Mouse (Mus musculus): Measurements from ENCODE around the gene Zmynd19. TPM values are rescaled to one million over a fixed set of nuclear protein-coding genes. Genes with fewer than 3 reads are reported as not detected.
"Not testable (repeated sequence)": the region's sequence is repeated elsewhere in the genome, so short reads cannot be mapped to it uniquely, and the experiment has no call there.

Gene Zmynd19
- polyA plus RNA-seq, 1 experiment from 2014 or later: 16.3 TPM

DNA sequence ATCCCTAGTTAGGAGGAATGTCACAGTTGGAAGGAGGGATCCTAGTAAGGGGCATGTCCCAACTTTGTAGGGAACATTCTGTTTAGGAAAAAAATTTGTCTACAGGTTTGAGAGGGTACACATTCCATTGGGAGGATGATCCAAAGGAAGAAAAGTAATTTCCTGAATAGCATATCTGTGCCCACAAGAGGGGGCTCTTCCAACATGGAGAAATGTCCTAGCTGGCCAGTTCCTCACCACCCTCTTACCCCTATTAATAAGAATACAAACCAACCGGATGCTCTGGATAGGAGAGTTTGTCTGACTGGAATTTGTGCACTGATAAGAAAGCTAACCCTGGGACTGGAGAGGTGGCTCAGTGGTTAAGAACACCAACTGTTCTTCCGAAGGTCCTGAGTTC, 26.0 kb upstream of the Zmynd19 start:
- H3K27ac ChIP-seq: no peak overlapping the region
- no peak for ATAC-seq (ENCODE audit: borderline replicate concordance, extremely low read depth, low FRiP score, low TSS enrichment)
- H3K4me1 ChIP-seq: peaks cover 23% of the 10 kb centered on the region
- WGBS: 35% methylated on average over 2 of the region's 2 CpGs
- H3K27me3 ChIP-seq: no peaks in the 10 kb centered on the region
- no peaks in the 10 kb centered on the region for H3K9me3 ChIP-seq
- H3K4me3 ChIP-seq: no peak overlapping the region
- no peak overlapping the region for H3K4me2 ChIP-seq
- no peak overlapping the region for H3K9ac ChIP-seq
- peaks cover 3% of the 10 kb centered on the region; the same call in 1 of the 2 replicates for H3K36me3 ChIP-seq

DNA sequence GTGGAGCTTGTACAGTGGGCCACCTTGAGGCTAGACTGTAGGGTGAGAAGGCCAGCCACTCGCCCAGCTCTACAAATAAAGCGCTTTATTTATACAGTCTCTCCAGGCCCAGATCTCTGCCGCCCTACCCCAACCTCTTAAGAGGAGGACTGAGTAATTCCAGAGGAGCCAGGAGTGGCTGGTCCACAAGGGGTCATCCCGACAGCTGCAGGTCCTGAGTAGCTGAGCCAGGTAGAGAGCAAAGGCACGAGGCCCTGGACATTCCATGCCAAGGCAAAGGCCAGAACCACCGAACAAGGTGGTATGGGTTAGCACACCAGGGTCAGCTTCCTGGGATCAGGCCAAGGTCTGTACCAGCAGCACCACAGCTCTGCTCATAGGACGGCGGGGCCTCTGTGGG, 24.3 kb upstream of the Zmynd19 start:
- Histone ChIP-seq H3K4me3 (no peak overlapping the region), H3K4me1 (peaks cover 23% of the 10 kb centered on the region), H3K9me3 (no peaks in the 10 kb centered on the region), H3K27me3 (no peaks in the 10 kb centered on the region), H3K4me2 (no peak overlapping the region), H3K27ac (peak overlapping the region; percentile 95), H3K9ac (no peak overlapping the region), H3K36me3 (peaks cover 3% of the 10 kb centered on the region; the same call in 1 of the 2 replicates)
- WGBS: 61% methylated on average over 8 of the region's 8 CpGs
- no peak for ATAC-seq (ENCODE audit: borderline replicate concordance, extremely low read depth, low FRiP score, low TSS enrichment)

DNA sequence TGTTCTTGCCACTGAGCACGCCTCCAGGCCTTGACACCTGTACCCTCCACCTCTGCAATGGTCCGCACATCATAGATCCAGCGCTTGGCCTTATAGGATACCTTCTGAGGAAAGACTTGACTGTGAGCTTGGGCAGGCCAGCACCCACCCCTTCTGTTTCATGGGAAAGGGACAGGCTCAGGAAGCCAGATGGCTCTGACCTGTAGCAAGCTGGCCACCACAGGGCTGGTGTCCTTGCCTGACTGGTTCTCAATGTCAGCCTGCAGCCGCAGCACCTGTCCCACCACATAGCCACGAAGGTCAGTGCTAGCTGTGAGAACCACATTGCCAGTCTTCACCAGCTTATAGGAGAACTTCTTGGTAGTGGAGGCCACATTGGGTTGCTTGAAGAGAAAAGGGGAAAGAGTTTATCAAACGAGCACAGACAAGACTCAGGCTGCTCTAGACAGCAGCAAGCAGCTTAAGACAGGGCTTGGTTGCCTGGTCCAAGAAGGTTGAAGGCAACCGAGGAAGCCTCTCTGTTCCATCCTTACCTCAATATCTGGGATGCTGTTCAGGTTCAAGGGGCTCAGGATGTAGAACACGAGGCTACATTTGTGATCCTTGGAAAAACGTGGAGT, 23.1 kb upstream of the Zmynd19 start:
- Histone ChIP-seq H3K27ac (peak overlapping the region; percentile 95), H3K4me3 (no peak overlapping the region), H3K9ac (no peak overlapping the region), H3K4me2 (0 out of 2 replicates have a peak overlapping the region, but pooled peaks have one; percentile 44), H3K27me3 (no peaks in the 10 kb centered on the region), H3K36me3 (peaks cover 3% of the 10 kb centered on the region; the same call in 1 of the 2 replicates), H3K4me1 (peaks cover 23% of the 10 kb centered on the region), H3K9me3 (no peaks in the 10 kb centered on the region)
- no peak for ATAC-seq (ENCODE audit: borderline replicate concordance, extremely low read depth, low FRiP score, low TSS enrichment)
- WGBS: 74% methylated on average over 9 of the region's 9 CpGs

DNA sequence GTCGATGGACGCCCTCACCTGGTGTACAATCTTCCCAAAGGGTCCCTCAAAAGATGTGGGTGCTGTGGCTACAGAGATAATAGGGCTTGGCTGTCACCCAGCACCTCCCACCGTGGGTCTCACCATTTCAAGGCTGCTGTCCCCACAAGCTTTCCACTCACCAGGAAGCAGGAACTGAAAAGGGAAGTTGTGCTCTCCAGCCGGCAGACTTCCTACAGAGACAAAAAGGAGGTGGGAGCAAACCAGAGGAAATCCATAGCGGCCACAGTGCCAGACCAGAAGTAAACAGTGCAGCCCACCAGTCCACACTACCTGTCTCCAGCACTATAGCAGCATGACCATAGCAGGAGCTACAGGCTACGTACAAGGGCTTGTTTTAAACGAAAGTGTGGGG, 22.6 kb upstream of the Zmynd19 start:
- WGBS: 46% methylated on average over 7 of the region's 7 CpGs
- Histone ChIP-seq H3K27ac (peak overlapping the region; percentile 95), H3K27me3 (no peaks in the 10 kb centered on the region)

DNA sequence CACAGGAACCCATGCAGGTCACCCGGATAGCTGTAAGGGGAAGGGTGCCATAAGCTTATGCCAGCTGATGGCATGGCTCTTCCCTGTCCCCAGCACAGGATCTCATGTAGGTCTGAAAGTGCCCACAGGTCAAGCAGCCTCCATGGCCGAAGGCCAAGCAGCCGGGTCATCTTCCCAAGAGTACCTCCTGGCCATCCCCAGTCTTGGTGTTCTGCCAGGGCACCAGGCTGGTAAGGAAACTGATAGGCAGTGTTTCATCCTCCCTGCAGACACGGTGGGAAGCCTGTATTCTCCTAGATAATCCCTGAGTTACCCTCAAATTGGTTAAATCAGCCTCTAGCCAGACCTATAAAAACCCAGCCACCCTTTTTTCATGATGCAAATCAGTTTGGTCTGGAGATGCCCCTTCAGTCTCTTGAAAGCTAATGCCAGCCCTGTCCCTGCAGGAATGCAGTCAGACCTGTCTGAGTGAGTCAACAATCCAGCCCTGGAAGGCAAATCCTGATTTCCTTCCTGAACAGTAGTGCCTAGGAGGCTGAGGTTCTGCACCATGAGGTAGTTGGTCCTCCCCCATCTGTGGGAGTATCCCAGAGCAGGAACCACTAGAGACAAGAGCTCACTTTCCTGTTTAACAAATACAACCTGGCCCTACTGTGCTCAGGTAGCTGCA, 21.6 kb upstream of the Zmynd19 start:
- Histone ChIP-seq H3K4me1 (peaks cover 23% of the 10 kb centered on the region), H3K27ac (peak overlapping the region; percentile 95), H3K36me3 (peaks cover 3% of the 10 kb centered on the region; the same call in 1 of the 2 replicates), H3K27me3 (no peaks in the 10 kb centered on the region), H3K9me3 (no peaks in the 10 kb centered on the region), H3K4me3 (0 out of 2 replicates have a peak overlapping the region, but pooled peaks have one; percentile 1), H3K9ac (no peak overlapping the region), H3K4me2 (peak overlapping the region; percentile 44)
- 53% methylated on average over 4 of the region's 4 CpGs for WGBS
- peak; percentile 88 for ATAC-seq (ENCODE audit: borderline replicate concordance, extremely low read depth, low FRiP score, low TSS enrichment)

More for the DNA sequence above, 22.6 kb upstream of the Zmynd19 start:
- no peaks in the 10 kb centered on the region for H3K9me3 ChIP-seq
- 0 out of 2 replicates have a peak overlapping the region, but pooled peaks have one; percentile 44 for H3K4me2 ChIP-seq
- peaks cover 3% of the 10 kb centered on the region; the same call in 1 of the 2 replicates for H3K36me3 ChIP-seq
- ATAC-seq (ENCODE audit: borderline replicate concordance, extremely low read depth, low FRiP score, low TSS enrichment): 0 out of 2 replicates have a peak, but pooled peaks have one; percentile 6
- peaks cover 23% of the 10 kb centered on the region for H3K4me1 ChIP-seq
- no peak overlapping the region for H3K9ac ChIP-seq
- no peak overlapping the region for H3K4me3 ChIP-seq

DNA sequence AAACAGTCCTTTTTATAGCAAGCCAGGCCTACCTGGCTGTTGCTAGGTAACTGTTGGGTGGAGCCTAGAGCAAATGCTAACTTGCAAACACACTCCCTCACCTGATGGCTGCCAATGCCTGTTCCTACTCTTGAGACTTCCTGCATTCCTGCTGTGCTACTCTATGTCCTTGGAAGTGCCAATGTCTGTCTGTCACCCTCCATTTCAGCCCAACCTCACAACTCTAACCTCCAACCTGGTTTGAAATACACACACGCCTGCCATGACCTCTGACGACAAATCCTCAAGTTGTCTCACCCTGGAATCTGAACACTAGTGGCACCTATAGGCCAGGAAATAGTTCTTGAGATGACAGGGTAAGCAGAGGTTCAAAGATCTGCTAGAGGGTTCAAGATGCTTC, 20.5 kb upstream of the Zmynd19 start:
- peak; percentile 19; the same call in 1 of the 2 replicates for ATAC-seq (ENCODE audit: borderline replicate concordance, extremely low read depth, low FRiP score, low TSS enrichment)
- Histone ChIP-seq H3K27ac (peak overlapping the region; percentile 95), H3K9me3 (no peaks in the 10 kb centered on the region), H3K9ac (no peak overlapping the region), H3K27me3 (no peaks in the 10 kb centered on the region), H3K4me2 (no peak overlapping the region), H3K4me3 (no peak overlapping the region), H3K36me3 (peaks cover 3% of the 10 kb centered on the region; the same call in 1 of the 2 replicates), H3K4me1 (peaks cover 29% of the 10 kb centered on the region)
- 31% methylated on average over 2 of the region's 2 CpGs for WGBS

DNA sequence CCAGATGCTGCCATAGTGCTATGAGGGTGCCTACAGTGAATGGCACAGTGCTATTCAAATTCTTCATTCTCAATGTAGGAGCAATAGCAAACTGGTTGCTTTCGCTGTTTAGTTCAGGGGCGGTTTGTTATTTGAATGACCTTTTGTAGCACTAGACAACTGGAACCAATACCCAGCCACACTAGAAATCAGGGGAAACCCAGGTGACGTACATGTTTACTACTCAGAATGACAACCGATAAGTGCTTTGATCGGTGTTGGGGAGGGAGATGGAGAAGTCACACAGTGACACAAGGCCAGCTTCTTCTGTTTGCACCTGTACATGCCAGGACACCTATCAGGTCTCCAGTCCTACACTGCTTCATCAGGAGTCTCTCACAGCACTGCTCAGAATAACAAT, 20.0 kb upstream of the Zmynd19 start:
- H3K4me3 ChIP-seq: no peak overlapping the region
- peak overlapping the region; percentile 95 for H3K27ac ChIP-seq

DNA sequence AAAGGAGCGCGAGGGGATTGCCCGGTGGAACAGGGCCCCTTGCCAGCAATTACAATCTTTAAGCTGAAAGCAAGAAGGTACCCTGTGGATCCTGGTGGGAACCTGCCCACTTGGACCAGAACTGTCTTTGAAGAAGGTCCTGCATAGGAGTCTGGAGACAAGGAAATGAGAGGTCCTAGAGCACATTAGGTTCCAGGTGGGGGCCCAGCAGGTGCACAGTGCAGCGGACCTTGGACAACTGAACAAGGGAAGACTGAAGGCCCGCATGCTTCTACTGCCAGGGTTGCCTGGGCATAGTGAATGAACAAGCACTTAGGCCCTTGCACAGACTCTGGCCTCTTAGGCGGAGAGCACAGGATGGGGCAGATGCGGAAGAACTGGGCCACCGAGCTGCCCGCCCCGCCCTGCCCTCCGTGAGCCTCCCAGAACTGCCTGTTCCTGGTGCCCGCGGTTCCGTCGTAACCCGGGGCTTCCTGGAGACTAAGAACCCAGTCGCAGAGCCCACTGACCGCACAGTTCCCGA, 15.1 kb upstream of the Zmynd19 start:
- Histone ChIP-seq H3K36me3 (no peaks in the 10 kb centered on the region), H3K27ac (peak overlapping the region; percentile 89), H3K4me1 (peaks cover 15% of the 10 kb centered on the region; the same call in 1 of the 2 replicates), H3K27me3 (no peaks in the 10 kb centered on the region), H3K9ac (peak overlapping the region; percentile 70), H3K4me3 (peak overlapping the region; percentile 76), H3K4me2 (peak overlapping the region; percentile 90), H3K9me3 (no peaks in the 10 kb centered on the region)
- peak; percentile 58 for ATAC-seq (ENCODE audit: borderline replicate concordance, extremely low read depth, low FRiP score, low TSS enrichment)
- 4% methylated on average over 19 of the region's 19 CpGs for WGBS

More for the DNA sequence above, 20.0 kb upstream of the Zmynd19 start:
- H3K4me1 ChIP-seq: peaks cover 34% of the 10 kb centered on the region
- peaks cover 3% of the 10 kb centered on the region; the same call in 1 of the 2 replicates for H3K36me3 ChIP-seq
- H3K9me3 ChIP-seq: no peaks in the 10 kb centered on the region
- WGBS: 77% methylated on average over 5 of the region's 5 CpGs
- no peaks in the 10 kb centered on the region for H3K27me3 ChIP-seq
- no peak for ATAC-seq (ENCODE audit: borderline replicate concordance, extremely low read depth, low FRiP score, low TSS enrichment)
- H3K4me2 ChIP-seq: no peak overlapping the region
- H3K9ac ChIP-seq: no peak overlapping the region

DNA sequence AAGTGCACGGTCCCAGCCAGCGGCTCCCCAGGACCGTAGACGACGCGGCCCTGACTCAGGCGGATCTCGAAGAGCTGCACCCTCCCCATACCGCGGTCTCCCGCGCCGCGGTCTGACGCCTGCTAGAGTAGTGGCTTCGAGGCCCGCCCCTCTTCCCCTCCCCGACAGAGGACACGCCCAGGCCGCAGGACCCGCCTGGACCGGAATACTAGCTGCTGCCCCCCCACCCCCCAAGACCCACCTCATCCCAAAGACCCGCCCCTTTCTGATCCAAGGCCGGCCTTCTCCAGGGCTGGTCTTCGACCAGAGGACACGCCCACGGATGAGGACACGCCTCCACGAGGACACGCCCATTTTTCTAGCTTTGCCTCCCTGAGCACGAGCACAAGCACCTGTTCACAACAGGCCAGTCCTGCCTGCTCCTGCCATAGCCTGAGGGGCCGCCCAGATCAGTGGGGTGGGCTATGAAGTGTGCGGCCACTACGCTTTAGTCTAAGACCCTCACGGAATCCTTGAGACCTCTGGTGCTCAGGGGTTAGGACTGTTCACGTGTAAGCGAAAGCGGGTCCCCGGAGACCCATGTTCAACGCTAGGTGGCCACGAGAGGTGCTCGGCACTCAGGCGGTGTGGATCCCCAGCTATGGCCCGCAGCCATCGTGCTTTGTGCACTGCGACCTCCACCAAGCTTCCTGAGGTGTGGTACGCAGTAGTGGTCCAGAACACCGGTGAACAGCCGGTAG, 14.4 kb upstream of the Zmynd19 start, which contains the start of gene Arrdc1:
Arrdc1 (minus strand) TSS at position 196 of the 740 bp plus-strand sequence.
- Histone ChIP-seq H3K4me1 (peaks cover 15% of the 10 kb centered on the region; the same call in 1 of the 2 replicates), H3K4me3 (peak within 1 kb of the TSS; percentile 76), H3K9ac (peak within 1 kb of the TSS; percentile 70), H3K27me3 (no peaks in the 10 kb centered on the region), H3K27ac (peak within 1 kb of the TSS; percentile 89), H3K4me2 (peak within 1 kb of the TSS; percentile 90), H3K36me3 (no peaks in the 10 kb centered on the region), H3K9me3 (no peaks in the 10 kb centered on the region)
- ATAC-seq (ENCODE audit: borderline replicate concordance, extremely low read depth, low FRiP score, low TSS enrichment): peak; percentile 96
- under 1% methylated on average over 48 of the region's 49 CpGs for WGBS

DNA sequence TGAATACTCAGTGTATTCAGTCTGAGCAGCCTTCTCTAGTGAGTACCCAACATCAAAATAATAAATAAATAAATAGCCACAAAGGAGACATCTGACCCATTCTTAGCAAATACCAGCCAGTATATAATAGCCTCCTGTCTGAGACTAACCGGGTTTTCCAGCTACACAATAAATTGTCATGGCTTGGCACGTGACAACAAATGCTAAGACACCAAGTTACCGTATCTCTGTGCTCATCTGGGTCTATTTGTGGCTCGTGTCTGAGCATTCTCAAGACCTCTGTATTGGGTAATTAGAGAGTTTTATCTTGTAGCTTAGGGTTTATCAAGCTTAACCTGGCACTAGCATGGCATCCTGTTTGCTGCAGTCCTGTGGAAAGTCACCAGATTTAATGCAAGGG, 7.5 kb upstream of the Zmynd19 start:
- Histone ChIP-seq H3K9ac (no peak overlapping the region), H3K4me2 (no peak overlapping the region), H3K9me3 (no peaks in the 10 kb centered on the region), H3K4me1 (no peaks in the 10 kb centered on the region), H3K36me3 (no peaks in the 10 kb centered on the region), H3K27me3 (no peaks in the 10 kb centered on the region), H3K27ac (no peak overlapping the region), H3K4me3 (no peak overlapping the region)
- ATAC-seq (ENCODE audit: borderline replicate concordance, extremely low read depth, low FRiP score, low TSS enrichment): no peak
- 75% methylated on average over 4 of the region's 4 CpGs for WGBS

DNA sequence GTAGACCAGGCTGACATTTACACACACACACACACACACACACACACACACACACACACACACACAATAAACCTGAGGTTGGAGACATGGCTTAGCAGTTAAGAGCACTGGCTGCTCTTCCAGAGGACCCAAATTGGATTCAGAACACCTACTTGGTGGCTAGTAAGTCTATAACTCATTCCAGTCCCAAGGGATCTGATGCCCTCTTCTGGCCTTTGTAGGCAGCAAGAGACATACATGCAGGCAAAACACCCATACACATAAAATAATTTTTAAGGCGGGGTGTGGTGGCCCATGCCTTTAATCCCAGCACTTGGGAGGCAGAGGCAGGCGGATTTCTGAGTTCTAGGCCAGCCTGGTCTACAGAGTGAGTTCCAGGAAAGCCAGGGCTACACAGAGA, 5.3 kb upstream of the Zmynd19 start:
- not testable (repeated sequence) for H3K4me3 ChIP-seq; ATAC-seq (ENCODE audit: borderline replicate concordance, extremely low read depth, low FRiP score, low TSS enrichment)

More for the DNA sequence above, 5.3 kb upstream of the Zmynd19 start:
- WGBS: 41% methylated on average over 2 of the region's 2 CpGs
- not testable (repeated sequence) for H3K27me3 ChIP-seq, H3K9ac ChIP-seq, H3K36me3 ChIP-seq, H3K27ac ChIP-seq, H3K4me1 ChIP-seq, H3K4me2 ChIP-seq, H3K9me3 ChIP-seq
